Mouse (Mus musculus): ENCODE measurements around the gene Sgtb.

- TF ChIP-seq MAFK (IDR thresholded peaks at IDR 0.05; ENCODE audit: insufficient read depth, low read depth, low read length), result no peak
- TF ChIP-seq CHD2 (IDR thresholded peaks at IDR 0.05; ENCODE audit: low read depth, low read length), result no peak
- no peak for TF ChIP-seq ZNF384 (IDR thresholded peaks at IDR 0.05; ENCODE audit: low read depth, low read length)
- no peak for TF ChIP-seq ZC3H11A (IDR thresholded peaks at IDR 0.05; ENCODE audit: borderline replicate concordance, low read depth, low read length)
Measured at GRCm38 (mm10) chr13:104065649-104066347, 43.7 kb upstream of the Sgtb start.
